Mouse (Mus musculus) liver, adult 2 months (tissue): ENCODE data around the gene Slco1a5.

ENCODE experiments used
- CTCF ChIP-seq: fragments of 200-500 bp; IDR thresholded peaks from 2 replicates; pipeline ENCODE4 v1.5.1; 2011; ENCODE audit warnings: low read depth, low read length, control low read depth
- POLR2A ChIP-seq: fragments of 200-500 bp; IDR thresholded peaks from 2 replicates; pipeline ENCODE4 v1.6.1; 2011; ENCODE audit warnings: low read length, control low read depth; ENCODE audit not compliant: insufficient read depth; ENCODE audit errors: extremely low read depth

DNA sequence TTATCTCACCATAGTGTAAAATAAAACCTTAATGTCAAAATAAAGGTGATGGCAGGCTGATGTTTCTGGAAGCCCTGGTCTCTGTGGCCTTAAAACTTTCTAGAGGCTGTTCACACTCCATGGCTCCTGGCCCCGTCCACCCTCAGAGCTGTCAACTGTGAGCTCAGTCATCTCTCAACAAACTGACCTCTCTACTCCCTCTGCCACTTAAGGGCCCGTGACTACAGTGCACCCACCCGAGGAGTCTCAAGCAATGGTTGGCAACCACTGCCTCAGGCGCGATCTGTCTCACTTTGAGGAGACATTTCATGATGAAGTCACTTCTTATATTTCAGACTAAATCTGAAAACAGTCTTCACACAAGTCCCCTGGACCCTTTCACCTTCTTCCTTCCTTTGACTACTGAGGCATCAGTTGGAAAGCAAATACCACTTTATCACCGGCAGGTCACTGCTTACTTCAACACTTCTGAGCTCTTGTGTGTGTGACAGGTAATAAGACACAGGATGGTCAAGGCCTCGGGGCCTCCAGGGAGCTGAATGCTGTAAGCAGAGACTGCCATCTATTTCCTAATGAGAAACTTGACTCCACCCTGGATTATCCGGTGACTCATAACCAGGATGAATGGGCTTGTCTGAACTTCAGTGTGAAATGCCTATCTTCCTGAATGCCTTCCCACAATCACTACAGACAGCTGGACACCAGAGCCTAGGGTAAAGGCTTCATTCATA lies 43.1 kb upstream of the Slco1a5 start:
- TF ChIP-seq CTCF, result no peak
- TF ChIP-seq POLR2A, result no peak
